Mouse (Mus musculus): ENCODE measurements around the gene Spata33.

DNA sequence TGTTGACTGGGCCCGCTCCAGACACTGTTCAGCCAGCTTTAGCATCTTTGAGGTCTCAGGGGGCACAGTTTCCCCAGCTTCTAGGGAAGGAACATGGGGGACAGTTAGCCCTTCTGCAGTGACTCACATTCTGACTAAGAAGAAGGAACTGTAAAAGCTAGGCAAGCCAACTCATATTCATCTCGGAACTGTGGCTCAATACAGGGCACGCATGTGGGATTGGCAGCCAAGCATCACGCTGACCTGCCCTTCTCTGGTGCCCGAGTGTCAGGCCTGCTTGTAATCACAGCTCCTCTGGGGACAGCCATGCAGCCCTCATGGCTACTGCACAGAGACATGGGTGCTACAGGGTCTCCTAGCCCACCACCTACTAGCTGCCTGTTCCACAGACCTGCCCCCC is 38.3 kb downstream of the Spata33 start:
- TF ChIP-seq MAFK (IDR thresholded peaks at IDR 0.05; ENCODE audit: insufficient read depth, low read depth, low read length) = no peak
- no peak for TF ChIP-seq ZNF384 (IDR thresholded peaks at IDR 0.05; ENCODE audit: low read depth, low read length)
- no peak for TF ChIP-seq CHD2 (IDR thresholded peaks at IDR 0.05; ENCODE audit: low read depth, low read length)

Measured in ES-E14 (cell line).